Mouse (Mus musculus) right cerebral cortex, adult 18-20 months (tissue): Measurements from ENCODE around the gene Rfc3.
"Not testable (repeated sequence)": the region's sequence is repeated elsewhere in the genome, so short reads cannot be mapped to it uniquely, and the experiment has no call there.

Experiments
- DNase-seq: peaks from one replicate; pipeline ENCODE4 v3.0.0; 2022; ENCODE audit warnings: mixed read lengths

Gene Rfc3

GRCm38 (mm10) chr5:151650700-151651410 lies at the start of gene Rfc3:
Rfc3 (minus strand) TSS chr5:151651242.
- peak; percentile 95 for DNase-seq

- DNase-seq = not testable (repeated sequence)
Observed at GRCm38 (mm10) chr5:151693636-151694035, 42.6 kb upstream of the Rfc3 start.

GRCm38 (mm10) chr5:151686606-151687525 lies 35.8 kb upstream of the Rfc3 start:
- peak; percentile 75 for DNase-seq

DNA sequence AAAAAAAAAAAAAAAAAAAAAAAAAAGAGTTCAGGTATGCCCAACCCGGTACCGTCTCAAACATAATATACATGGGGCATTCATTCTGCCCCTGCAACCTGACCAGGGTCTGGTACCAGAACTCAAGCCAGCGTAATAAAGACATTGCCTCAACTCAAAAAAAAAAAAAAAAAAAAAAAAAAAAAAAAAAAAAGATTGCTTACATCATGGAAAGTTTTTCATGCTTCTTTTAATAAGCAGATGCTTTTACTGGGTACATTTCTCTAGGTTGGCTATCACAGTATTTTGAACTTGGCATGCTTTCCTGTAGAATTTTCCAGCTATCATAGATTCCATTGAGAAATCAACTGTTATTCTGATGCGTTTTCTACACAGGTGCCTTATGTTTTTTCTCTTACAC lies 11.2 kb upstream of the Rfc3 start:
- DNase-seq = no peak

DNA sequence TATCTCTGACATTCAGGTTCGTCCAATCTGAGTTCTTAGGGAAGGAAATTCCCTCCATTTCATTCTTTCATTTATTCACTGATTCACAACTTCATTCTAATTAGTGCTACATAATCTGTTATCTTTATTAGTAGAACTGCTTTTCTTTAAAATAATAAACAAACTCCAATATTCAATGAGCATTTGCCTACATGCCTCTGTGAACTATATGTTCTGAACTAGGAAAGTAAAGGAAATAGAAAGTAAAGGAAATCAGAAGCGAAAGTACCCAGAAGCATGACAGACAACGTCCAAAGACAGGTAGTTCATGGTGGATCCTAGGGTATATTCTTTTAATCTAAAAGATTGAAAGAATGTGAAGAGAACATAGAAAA lies 356 bp upstream of the Rfc3 start:
- DNase-seq = no peak

- no peak for DNase-seq
Observed at GRCm38 (mm10) chr5:151644845-151645244, 6.2 kb downstream of the Rfc3 start.

GRCm38 (mm10) chr5:151642867-151643266 lies 8.2 kb downstream of the Rfc3 start:
- no peak for DNase-seq

- DNase-seq = no peak
Observed at GRCm38 (mm10) chr5:151642102-151642501, 8.9 kb downstream of the Rfc3 start.

- DNase-seq = no peak
Observed at GRCm38 (mm10) chr5:151605921-151606320, 45.1 kb downstream of the Rfc3 start, which contains the start of gene Vmn2r18. Vmn2r18 (minus strand) TSS chr5:151606021.

DNA sequence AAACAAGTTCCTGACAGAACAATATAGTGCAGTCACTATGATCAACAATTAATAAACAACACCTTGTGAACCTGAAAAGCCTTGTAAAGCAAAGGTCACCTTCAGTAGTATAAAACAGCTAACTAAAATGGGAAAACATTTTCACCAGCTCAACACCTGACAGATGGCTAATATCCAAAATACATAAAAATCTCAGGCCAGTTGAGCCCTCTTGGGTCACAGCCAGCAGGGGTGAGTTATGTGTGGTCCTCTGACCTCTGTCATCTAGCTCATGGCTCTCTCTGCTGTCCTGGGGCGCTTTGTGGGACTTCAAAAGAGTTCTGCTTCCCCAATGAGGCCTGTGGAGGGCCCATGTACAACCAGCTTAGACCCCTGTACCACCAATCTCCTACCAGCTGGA lies 49.3 kb downstream of the Rfc3 start:
- DNase-seq = no peak
